Mouse (Mus musculus) adrenal gland, adult 10 weeks (tissue): ENCODE data around the gene Gpr156. TPM values are rescaled to one million over a fixed set of nuclear protein-coding genes. Genes with fewer than 3 reads are reported as not detected.

Source experiments
- polyA plus RNA-seq: library from polyadenylated mRNA; stranded (reverse); fragments of 350-450 nt; fragmentation: Illumina TruSeq; extraction: RNeasy Lipid Tissue Mini Kit (QIAGEN cat#74804); gene quantifications from one replicate; pipeline ENCODE4 v1.2.3, GENCODE M21; 2014; ENCODE audit warnings: low read depth, low replicate concordance

Gene Gpr156
- not detected for polyA plus RNA-seq

GRCm38 (mm10) chr16:37916138-37916817 is at the start of gene Gpr156:
Gene Gpr156, plus strand, starts transcription at chr16:37916496.

GRCm38 (mm10) chr16:37867791-37868505 is 48.3 kb upstream of the Gpr156 start, which contains the start of gene Lrrc58:
Gene Lrrc58, plus strand, starts transcription at chr16:37868389.

Other genes with a start within 250 kb of the Gpr156 start
- 36.8 TPM for gene Fstl1, start 139.6 kb upstream of the Gpr156 start, polyA plus RNA-seq
- 0.58 TPM for gene Gm36028, start 55.4 kb upstream of the Gpr156 start, polyA plus RNA-seq
- 176 TPM for gene Lrrc58, start 48.1 kb upstream of the Gpr156 start, polyA plus RNA-seq
- 88.5 TPM for gene Gsk3b, start 172.5 kb downstream of the Gpr156 start, polyA plus RNA-seq